Mouse (Mus musculus) cerebellum, adult 9-10 months (tissue): ENCODE measurements at regions not wholly inside any gene's neighbourhood (a gene's known extent, or its start where the extent isn't known, plus 50 kb on each side); places are given as distances from the start of the nearest gene placed in this dataset.

Experiments
- DNase-seq: peaks from one replicate; pipeline ENCODE4 v3.0.0; 2022

GRCm38 (mm10) chr17:62058016-62058415 is 823.1 kb downstream of the Efna5 start:
- DNase-seq: no peak

- no peak for DNase-seq
These were observed 826.3 kb downstream of the Efna5 start for GRCm38 (mm10) chr17:62054801-62055200.

DNA sequence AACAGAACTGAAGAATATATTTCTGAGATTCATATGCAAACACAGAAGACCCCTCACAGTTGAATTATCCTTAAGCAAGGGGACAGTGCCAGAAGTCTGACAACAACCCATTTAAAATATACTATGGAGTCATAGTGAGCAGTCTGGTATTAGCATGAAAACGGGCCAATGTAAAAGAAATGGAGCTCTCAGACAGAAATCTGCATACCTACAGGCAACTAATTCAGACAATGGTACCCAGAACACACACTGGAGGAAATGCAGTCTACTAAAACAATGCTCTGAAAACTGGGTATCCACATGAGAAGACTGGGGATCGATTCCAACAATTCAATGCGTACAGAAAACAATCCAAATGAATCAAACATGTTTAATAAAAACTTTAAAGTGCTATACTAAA is 832.1 kb downstream of the Efna5 start:
- DNase-seq: no peak

DNA sequence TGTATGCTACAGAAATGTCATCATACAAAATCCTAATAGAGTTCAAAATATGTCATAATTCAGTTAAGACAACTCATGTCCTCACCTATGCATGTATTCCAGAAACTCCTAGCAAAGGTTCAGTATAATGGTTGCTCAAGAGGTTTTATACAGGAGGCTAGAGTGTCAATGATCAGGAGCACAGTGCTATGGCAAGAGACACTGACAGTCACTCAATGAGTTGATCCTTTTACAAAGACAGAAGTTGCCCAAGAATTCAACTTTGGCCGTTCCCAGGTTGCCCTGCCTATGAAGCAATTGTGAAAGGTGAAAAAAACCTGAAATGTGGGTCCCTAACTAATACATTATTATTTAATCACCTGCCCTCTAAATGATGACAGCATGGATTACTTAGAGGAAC is 850.5 kb downstream of the Efna5 start:
- no peak for DNase-seq
